In genomic region chr3:87887400-87887799, GRCm38 (mm10) we compare ENCODE assay signal across 14 mouse cellular contexts. TPM values are rescaled to one million over a fixed set of nuclear protein-coding genes. Genes with fewer than 3 reads are reported as not detected.
DNase-seq lines count a peak whose midpoint lies in the region; ATAC-seq and TF ChIP-seq lines count a peak whose summit lies in the region.
"Not testable (repeated sequence)": the region's sequence is repeated elsewhere in the genome, so short reads cannot be mapped to it uniquely, and the experiment has no call there.
"Had no signal": no experiment of that assay in that cellular context is flagged by ENCODE, and none has a peak within 500 bp of the region (broad histone marks: within the 10 kb centered on the region; RNA-seq: fewer than 3 reads in every experiment).

No protein-coding gene starts in this region.

- not testable (repeated sequence) for H3K9me3 ChIP-seq in ES-Bruce4 (replicated peaks; ENCODE audit: control insufficient read depth, insufficient read depth, low read length, poor library complexity, severe bottlenecking); forebrain, postnatal 0 days (ENCODE audit: low read length); liver, postnatal 0 days (ENCODE audit: low read length); stomach, postnatal 0 days (ENCODE audit: control insufficient read depth, low read length)

- H3K4me3 ChIP-seq in ES-Bruce4 (ENCODE audit: low read depth, low read length); forebrain, postnatal 0 days (ENCODE audit: low read depth, low read length); kidney, adult 2 months (ENCODE audit: insufficient read depth, low read depth, low read length); liver, postnatal 0 days (ENCODE audit: low read depth, low read length); stomach, postnatal 0 days (ENCODE audit: low read depth, low read length): not testable (repeated sequence)

- peak; percentile 52 for DNase-seq in 3T3-L1 (ENCODE audit: low read depth, low spot score)
- not testable (repeated sequence) for DNase-seq in Patski (ENCODE audit: low read depth, low spot score); forebrain, postnatal 0 days; kidney, adult 2 months; liver, postnatal 0 days; stomach, postnatal 0 days (ENCODE audit: low spot score)

- in situ Hi-C loops in Patski (cut with MboI; ENCODE audit: low pct_unique_long_range_greater_than_20kb): loop anchor here (5.0 kb wide), 1 partner anchor 40 kb away; no protein-coding TSS in a partner anchor

- not testable (repeated sequence) for H3K4me2 ChIP-seq in forebrain, postnatal 0 days (ENCODE audit: low read depth); liver, postnatal 0 days (ENCODE audit: low read depth, low read length); stomach, postnatal 0 days (replicated peaks; ENCODE audit: low read depth)

- TF ChIP-seq EP300 in ES-Bruce4 (IDR thresholded peaks at IDR 0.05; ENCODE audit: insufficient read depth, low read depth, low read length); liver, postnatal 0 days (IDR thresholded peaks at IDR 0.05; ENCODE audit: low read depth); stomach, postnatal 0 days (optimal IDR thresholded peaks at IDR 0.05): not testable (repeated sequence)

- not testable (repeated sequence) for H3K9ac ChIP-seq in ES-Bruce4 (ENCODE audit: low read depth, poor library complexity, severe bottlenecking); forebrain, postnatal 0 days; liver, postnatal 0 days (replicated peaks); stomach, postnatal 0 days (ENCODE audit: low read length)

- H3K27ac ChIP-seq in ES-Bruce4 (ENCODE audit: insufficient read depth, low read length); forebrain, postnatal 0 days (ENCODE audit: low read depth, low read length); kidney, adult 2 months (ENCODE audit: insufficient read depth, low read depth, low read length); liver, postnatal 0 days (ENCODE audit: low read depth); stomach, postnatal 0 days (replicated peaks): not testable (repeated sequence)

- not testable (repeated sequence) for H3K36me3 ChIP-seq in ES-Bruce4 (ENCODE audit: control insufficient read depth, insufficient read depth, low read length, poor library complexity, severe bottlenecking); forebrain, postnatal 0 days (ENCODE audit: insufficient read depth); kidney, adult 2 months (ENCODE audit: control insufficient read depth, insufficient read depth, low read length); liver, postnatal 0 days (replicated peaks; ENCODE audit: insufficient read depth, low read length); stomach, postnatal 0 days (ENCODE audit: control insufficient read depth, insufficient read depth, low read length)

- peak; percentile 5 for TF ChIP-seq CTCF in ES-Bruce4 (IDR thresholded peaks at IDR 0.05; ENCODE audit: low read depth, low read length)
- peak; percentile 64 for TF ChIP-seq CTCF in Patski (IDR thresholded peaks at IDR 0.05)
- peak; percentile 21; the same call in 1 of the 2 replicates for TF ChIP-seq CTCF in forebrain, postnatal 0 days (IDR thresholded peaks at IDR 0.05; ENCODE audit: low read depth)
- peak; percentile 19; the same call in 1 of the 2 replicates for TF ChIP-seq CTCF in kidney, adult 2 months (conservative IDR thresholded peaks at IDR 0.05; ENCODE audit: insufficient read depth, insufficient read length, low read depth, low read length)
- TF ChIP-seq CTCF in liver, postnatal 0 days (IDR thresholded peaks at IDR 0.05; ENCODE audit: low read depth): peak; percentile 51
- peak; percentile 38 for TF ChIP-seq CTCF in stomach, postnatal 0 days (IDR thresholded peaks at IDR 0.05; ENCODE audit: low read depth)

- 81% methylated on average over 4 of the region's 4 CpGs for WGBS in forebrain, postnatal 0 days
- WGBS in kidney, adult 2 months: 86% methylated on average over 4 of the region's 4 CpGs
- 70% methylated on average over 4 of the region's 4 CpGs for WGBS in liver, postnatal 0 days (ENCODE audit: insufficient replicate concordance)
- 84% methylated on average over 4 of the region's 4 CpGs for WGBS in stomach, postnatal 0 days

- TF ChIP-seq POLR2A in ES-Bruce4 (IDR thresholded peaks at IDR 0.05; ENCODE audit: insufficient read depth, low read length); kidney, adult 2 months (IDR thresholded peaks at IDR 0.05; ENCODE audit: low read depth, low read length): not testable (repeated sequence)

- not testable (repeated sequence) for ATAC-seq in Patski; forebrain, postnatal 0 days; liver, postnatal 0 days; stomach, postnatal 0 days (ENCODE audit: low FRiP score, low TSS enrichment)

- CTCF ChIA-PET in Patski (lab: Charles Lee): interaction anchor here (1.1 kb wide), 1 partner anchor 74 kb away, joined by 4 read pairs; no protein-coding TSS in a partner anchor

- H3K4me1 ChIP-seq in ES-Bruce4 (ENCODE audit: control insufficient read depth, insufficient read depth, low read length); stomach, postnatal 0 days (replicated peaks; ENCODE audit: control insufficient read depth, insufficient read depth): not testable (repeated sequence)
- H3K4me1 ChIP-seq in forebrain, postnatal 0 days (ENCODE audit: insufficient read depth): peaks cover 15% of the 10 kb centered on the region
- H3K4me1 ChIP-seq in kidney, adult 2 months (ENCODE audit: control insufficient read depth, insufficient read depth, low read length): peaks cover 16% of the 10 kb centered on the region
- peaks cover 19% of the 10 kb centered on the region for H3K4me1 ChIP-seq in liver, postnatal 0 days (ENCODE audit: insufficient read depth)

- POLR2A ChIA-PET in Patski (lab: Charles Lee): interaction anchor here (0.8 kb wide), 1 partner anchor 18 kb away, joined by 5 read pairs; no protein-coding TSS in a partner anchor

- H3K27me3 ChIP-seq in ES-Bruce4 (ENCODE audit: control insufficient read depth, insufficient read depth, low read length, poor library complexity, severe bottlenecking); Patski; forebrain, postnatal 0 days (ENCODE audit: insufficient read depth, low read length); kidney, adult 2 months (replicated peaks; ENCODE audit: control insufficient read depth, insufficient read depth, low read length); liver, postnatal 0 days (ENCODE audit: insufficient read depth, low read length); stomach, postnatal 0 days (ENCODE audit: control insufficient read depth, insufficient read depth, low read length): not testable (repeated sequence)

RNA-seq across cellular contexts. Expression of gene Prcc, which starts 2.0 kb away (rescaled TPM):
- 66.9 and 74.2 TPM in 2 replicates for polyA plus RNA-seq in ES-Bruce4 (2011; ENCODE audit: insufficient read depth, insufficient read length, low read depth, missing spikeins)
- 72.2 TPM for polyA plus RNA-seq in Patski (2021)
- total RNA-seq in forebrain, postnatal 0 days (2014; rRNA removed): 74.2 and 77.1 TPM in 2 replicates
- 20.6 and 23.0 TPM in 2 replicates for polyA plus RNA-seq in forebrain, postnatal 0 days (2015; fragmentation: Nextera tagmentation; extraction: Ambion mirVana)
- polyA plus RNA-seq in kidney, adult 2 months (2012; rRNA removed): 36.3 and 37.3 TPM in 2 replicates
- 4.4 and 4.5 TPM in 2 replicates for polyA plus RNA-seq in liver, postnatal 0 days (2015; fragmentation: Nextera tagmentation; extraction: Ambion mirVana)
- 7.1 and 8.0 TPM in 2 replicates for polyA plus RNA-seq in stomach, postnatal 0 days (2015; fragmentation: Nextera tagmentation; extraction: Ambion mirVana)

RNA-seq across cellular contexts. Expression of gene Hdgf, which starts 18.7 kb away (rescaled TPM):
- 508 and 526 TPM in 2 replicates for polyA plus RNA-seq in ES-Bruce4 (2011; ENCODE audit: insufficient read depth, insufficient read length, low read depth, missing spikeins)
- 503 TPM for polyA plus RNA-seq in Patski (2021)
- 116 and 121 TPM in 2 replicates for total RNA-seq in forebrain, postnatal 0 days (2014; rRNA removed)
- 147 and 160 TPM in 2 replicates for polyA plus RNA-seq in forebrain, postnatal 0 days (2015; fragmentation: Nextera tagmentation; extraction: Ambion mirVana)
- 104 and 113 TPM in 2 replicates for polyA plus RNA-seq in kidney, adult 2 months (2012; rRNA removed)
- polyA plus RNA-seq in liver, postnatal 0 days (2015; fragmentation: Nextera tagmentation; extraction: Ambion mirVana): 116 and 123 TPM in 2 replicates
- polyA plus RNA-seq in stomach, postnatal 0 days (2015; fragmentation: Nextera tagmentation; extraction: Ambion mirVana): 165 and 168 TPM in 2 replicates

RNA-seq across cellular contexts. Expression of gene Mrpl24, which starts 31.9 kb away (rescaled TPM):
- polyA plus RNA-seq in ES-Bruce4 (2011; ENCODE audit: insufficient read depth, insufficient read length, low read depth, missing spikeins) (207 and 219 TPM in 2 replicates), Patski (2021) (166 TPM)
- 47.0 and 68.4 TPM in 2 replicates for total RNA-seq in forebrain, postnatal 0 days (2014; rRNA removed)
- polyA plus RNA-seq in forebrain, postnatal 0 days (2015; fragmentation: Nextera tagmentation; extraction: Ambion mirVana): 43.4 and 45.7 TPM in 2 replicates
- 71.9 and 100 TPM in 2 replicates for polyA plus RNA-seq in kidney, adult 2 months (2012; rRNA removed)
- polyA plus RNA-seq in liver, postnatal 0 days (2015; fragmentation: Nextera tagmentation; extraction: Ambion mirVana): 50.3 and 54.1 TPM in 2 replicates
- polyA plus RNA-seq in stomach, postnatal 0 days (2015; fragmentation: Nextera tagmentation; extraction: Ambion mirVana): 61.4 and 63.4 TPM in 2 replicates

RNA-seq across cellular contexts. Expression of gene Sh2d2a, which starts 40.8 kb away (rescaled TPM):
- polyA plus RNA-seq in ES-Bruce4 (2011; ENCODE audit: insufficient read depth, insufficient read length, low read depth, missing spikeins) (0.18 TPM in 1 of 2 replicates, not detected in the other), Patski (2021) (not detected)
- not detected in 2 replicates for total RNA-seq in forebrain, postnatal 0 days (2014; rRNA removed)
- not detected in 2 replicates for polyA plus RNA-seq in forebrain, postnatal 0 days (2015; fragmentation: Nextera tagmentation; extraction: Ambion mirVana)
- 0.56 and 2.4 TPM in 2 replicates for polyA plus RNA-seq in kidney, adult 2 months (2012; rRNA removed)
- 0.74 and 0.75 TPM in 2 replicates for polyA plus RNA-seq in liver, postnatal 0 days (2015; fragmentation: Nextera tagmentation; extraction: Ambion mirVana)
- polyA plus RNA-seq in stomach, postnatal 0 days (2015; fragmentation: Nextera tagmentation; extraction: Ambion mirVana): 0.08 and 0.11 TPM in 2 replicates
- polyA plus RNA-seq: brain, embryonic 14.5 days; cortical plate, adult 2 months; embryonic facial prominence, embryonic 12.5 days; forebrain, embryonic 11.5 days; forebrain, embryonic 15.5 days; G1E; hindbrain, embryonic 14.5 days had no signal

RNA-seq across cellular contexts. Expression of gene Isg20l2, which starts 42.7 kb away (rescaled TPM):
- polyA plus RNA-seq in ES-Bruce4 (2011; ENCODE audit: insufficient read depth, insufficient read length, low read depth, missing spikeins) (64.3 and 68.4 TPM in 2 replicates), Patski (2021) (38.5 TPM)
- 29.1 and 31.9 TPM in 2 replicates for total RNA-seq in forebrain, postnatal 0 days (2014; rRNA removed)
- polyA plus RNA-seq in forebrain, postnatal 0 days (2015; fragmentation: Nextera tagmentation; extraction: Ambion mirVana): 16.1 and 19.3 TPM in 2 replicates
- 11.0 and 11.5 TPM in 2 replicates for polyA plus RNA-seq in kidney, adult 2 months (2012; rRNA removed)
- polyA plus RNA-seq in liver, postnatal 0 days (2015; fragmentation: Nextera tagmentation; extraction: Ambion mirVana): 12.3 and 13.2 TPM in 2 replicates
- polyA plus RNA-seq in stomach, postnatal 0 days (2015; fragmentation: Nextera tagmentation; extraction: Ambion mirVana): 20.2 and 21.5 TPM in 2 replicates

Comparison
In these comparisons a context has a peak if more than half of its experiments do, and no peak if none do; other contexts are left out.
1. CTCF ChIP-seq: peak in every context shown above with its lines; median percentile 64 in Patski; 51 in liver, postnatal 0 days; 38 in stomach, postnatal 0 days; 21 in forebrain, postnatal 0 days; 19 in kidney, adult 2 months; 5 in ES-Bruce4.